Mouse (Mus musculus): Measurements from ENCODE around the gene Rora. TPM values are rescaled to one million over a fixed set of nuclear protein-coding genes. Genes with fewer than 3 reads are reported as not detected.

Gene Rora
- polyA plus RNA-seq, 1 experiment = 4.7 TPM

DNA sequence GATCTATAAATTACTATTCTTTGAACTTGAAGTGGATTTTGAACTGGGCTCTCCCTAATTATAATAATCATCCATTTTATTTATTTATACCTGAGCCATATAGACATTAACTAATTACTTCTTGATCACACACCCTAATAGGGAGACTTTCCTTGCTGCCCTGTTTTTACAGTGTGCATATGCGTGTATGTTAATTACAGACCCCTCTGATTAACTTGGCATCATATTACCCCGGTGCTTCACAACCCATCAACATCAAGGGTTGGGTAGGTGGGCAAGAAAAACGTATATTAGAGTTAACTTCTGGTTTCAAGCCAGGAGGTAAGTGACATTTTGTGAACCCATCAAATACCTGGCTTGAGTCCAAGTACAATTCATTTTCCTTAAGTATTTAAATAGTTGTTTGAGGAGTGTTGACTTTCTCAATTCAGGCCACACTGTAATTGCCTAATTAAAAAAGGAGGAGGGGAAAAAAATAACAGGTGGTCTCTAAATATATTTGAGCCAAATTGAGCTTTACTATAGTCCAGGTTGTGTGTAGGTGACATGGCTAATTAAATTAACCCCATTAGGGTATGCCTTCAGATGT, 664.0 kb downstream of the Rora start:
- WGBS = 80% methylated on average over 3 of the region's 3 CpGs
- no peak for TF ChIP-seq POLR2A (IDR thresholded peaks at IDR 0.05; ENCODE audit: control insufficient read depth, extremely low read depth, insufficient read depth, low read length, poor library complexity)
- no peak for TF ChIP-seq CTCF (IDR thresholded peaks at IDR 0.05; ENCODE audit: borderline replicate concordance, control insufficient read depth, extremely low read depth, insufficient read depth, low read length, poor library complexity)
- peaks cover 2% of the 10 kb centered on the region for H3K4me1 ChIP-seq (replicated peaks; ENCODE audit: control insufficient read depth, insufficient read depth, low read length)
- no peak for DNase-seq
- H3K27me3 ChIP-seq (ENCODE audit: control insufficient read depth, insufficient read depth, low read length) = no peaks in the 10 kb centered on the region
- no peak overlapping the region for H3K27ac ChIP-seq (ENCODE audit: control insufficient read depth, insufficient read depth, low read length)
- H3K4me3 ChIP-seq (ENCODE audit: control insufficient read depth, insufficient read depth, low read length) = no peak overlapping the region
- H3K36me3 ChIP-seq (ENCODE audit: control insufficient read depth, insufficient read depth, low read length) = no peaks in the 10 kb centered on the region

DNA sequence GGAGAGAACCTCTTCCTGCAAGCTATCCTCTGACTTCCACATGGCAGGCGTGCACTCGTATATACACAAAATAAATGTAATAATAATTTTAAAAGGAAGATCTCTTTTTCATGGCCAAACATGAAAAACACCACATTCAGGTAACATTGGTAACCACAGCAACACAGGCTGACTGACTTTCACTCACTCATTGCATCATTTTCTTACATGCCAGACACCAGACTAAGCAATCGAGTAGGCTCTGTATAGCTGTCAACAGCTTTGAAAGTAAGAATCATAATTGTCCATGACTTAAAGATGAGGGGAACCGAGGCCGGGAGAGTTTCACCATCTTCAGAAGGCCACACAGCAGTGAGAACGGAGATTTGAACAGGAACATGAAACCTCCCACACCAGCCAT, 665.8 kb downstream of the Rora start:
- DNase-seq = no peak
- peaks cover 2% of the 10 kb centered on the region for H3K4me1 ChIP-seq (replicated peaks; ENCODE audit: control insufficient read depth, insufficient read depth, low read length)
- H3K27ac ChIP-seq (ENCODE audit: control insufficient read depth, insufficient read depth, low read length) = no peak overlapping the region
- H3K27me3 ChIP-seq (ENCODE audit: control insufficient read depth, insufficient read depth, low read length) = no peaks in the 10 kb centered on the region
- H3K4me3 ChIP-seq (ENCODE audit: control insufficient read depth, insufficient read depth, low read length) = no peak overlapping the region
- TF ChIP-seq CTCF (IDR thresholded peaks at IDR 0.05; ENCODE audit: borderline replicate concordance, control insufficient read depth, extremely low read depth, insufficient read depth, low read length, poor library complexity) (no peak), POLR2A (IDR thresholded peaks at IDR 0.05; ENCODE audit: control insufficient read depth, extremely low read depth, insufficient read depth, low read length, poor library complexity) (no peak)
- 89% methylated on average over 6 of the region's 6 CpGs for WGBS
- no peaks in the 10 kb centered on the region for H3K36me3 ChIP-seq (ENCODE audit: control insufficient read depth, insufficient read depth, low read length)

DNA sequence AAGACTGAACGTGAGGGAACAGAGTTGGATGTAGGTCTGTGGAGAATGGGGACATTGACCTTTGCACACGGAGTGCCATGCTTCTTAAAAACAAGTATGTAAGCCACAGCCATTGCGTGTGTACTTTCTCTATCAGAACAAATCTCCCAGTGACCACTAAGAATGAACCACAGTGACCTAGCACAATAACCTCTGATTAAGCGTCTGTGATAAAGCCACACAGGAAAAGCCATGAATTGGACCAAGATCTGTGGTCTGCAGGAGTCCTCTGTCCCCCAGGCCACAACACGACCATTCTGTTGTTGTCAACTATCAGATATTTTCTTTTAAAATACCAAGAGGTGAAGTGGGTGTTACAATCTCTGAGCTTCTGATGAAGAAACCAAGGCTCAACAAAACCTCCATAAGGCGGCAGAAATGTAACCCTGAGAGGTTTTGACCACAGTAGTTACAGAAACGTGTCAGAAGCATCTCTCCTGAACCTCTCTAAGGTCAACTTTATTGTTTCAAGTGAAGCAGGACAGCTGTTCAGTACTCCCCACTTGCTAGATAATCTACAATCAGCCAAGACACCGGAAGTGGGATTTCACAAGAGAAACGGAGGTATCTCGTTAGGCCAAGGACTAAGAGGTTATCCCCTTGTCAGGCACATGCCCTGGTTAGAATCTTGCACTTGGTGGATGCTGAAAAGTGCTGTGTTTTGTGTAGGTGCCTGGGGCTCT, 666.5 kb downstream of the Rora start:
- no peak for TF ChIP-seq POLR2A (IDR thresholded peaks at IDR 0.05; ENCODE audit: control insufficient read depth, extremely low read depth, insufficient read depth, low read length, poor library complexity)
- Histone ChIP-seq H3K36me3 (ENCODE audit: control insufficient read depth, insufficient read depth, low read length) (no peaks in the 10 kb centered on the region), H3K27me3 (ENCODE audit: control insufficient read depth, insufficient read depth, low read length) (no peaks in the 10 kb centered on the region), H3K4me3 (ENCODE audit: control insufficient read depth, insufficient read depth, low read length) (no peak overlapping the region), H3K4me1 (replicated peaks; ENCODE audit: control insufficient read depth, insufficient read depth, low read length) (peaks cover 2% of the 10 kb centered on the region), H3K27ac (ENCODE audit: control insufficient read depth, insufficient read depth, low read length) (no peak overlapping the region)
- 38% methylated on average over 10 of the region's 10 CpGs for WGBS
- DNase-seq = no peak

DNA sequence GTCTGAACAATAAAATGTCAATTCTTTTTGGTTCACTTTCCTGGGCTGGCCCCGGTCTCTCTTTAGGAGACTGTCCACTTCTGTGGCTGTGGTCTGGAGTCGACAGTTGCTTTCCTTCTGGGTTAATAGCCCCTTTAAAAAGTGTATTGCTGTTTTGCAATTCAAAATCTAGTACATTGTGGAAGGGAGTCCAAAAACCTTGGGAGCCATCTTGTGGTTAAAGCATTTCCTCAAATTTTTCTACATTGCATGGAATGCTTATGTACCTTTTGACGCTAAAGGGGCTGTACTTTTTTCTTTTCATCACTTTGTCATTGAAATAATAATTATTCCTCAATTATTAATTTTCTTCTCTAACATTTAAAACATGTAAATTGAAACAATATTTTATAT, 667.0 kb downstream of the Rora start:
- 57% methylated on average over 3 of the region's 3 CpGs for WGBS
- H3K4me1 ChIP-seq (replicated peaks; ENCODE audit: control insufficient read depth, insufficient read depth, low read length) = peaks cover 2% of the 10 kb centered on the region
- DNase-seq = no peak
- no peak for TF ChIP-seq CTCF (IDR thresholded peaks at IDR 0.05; ENCODE audit: borderline replicate concordance, control insufficient read depth, extremely low read depth, insufficient read depth, low read length, poor library complexity)
- no peak for TF ChIP-seq POLR2A (IDR thresholded peaks at IDR 0.05; ENCODE audit: control insufficient read depth, extremely low read depth, insufficient read depth, low read length, poor library complexity)
- H3K27ac ChIP-seq (ENCODE audit: control insufficient read depth, insufficient read depth, low read length) = no peak overlapping the region
- H3K4me3 ChIP-seq (ENCODE audit: control insufficient read depth, insufficient read depth, low read length) = no peak overlapping the region
- H3K27me3 ChIP-seq (ENCODE audit: control insufficient read depth, insufficient read depth, low read length) = no peaks in the 10 kb centered on the region
- no peaks in the 10 kb centered on the region for H3K36me3 ChIP-seq (ENCODE audit: control insufficient read depth, insufficient read depth, low read length)

DNA sequence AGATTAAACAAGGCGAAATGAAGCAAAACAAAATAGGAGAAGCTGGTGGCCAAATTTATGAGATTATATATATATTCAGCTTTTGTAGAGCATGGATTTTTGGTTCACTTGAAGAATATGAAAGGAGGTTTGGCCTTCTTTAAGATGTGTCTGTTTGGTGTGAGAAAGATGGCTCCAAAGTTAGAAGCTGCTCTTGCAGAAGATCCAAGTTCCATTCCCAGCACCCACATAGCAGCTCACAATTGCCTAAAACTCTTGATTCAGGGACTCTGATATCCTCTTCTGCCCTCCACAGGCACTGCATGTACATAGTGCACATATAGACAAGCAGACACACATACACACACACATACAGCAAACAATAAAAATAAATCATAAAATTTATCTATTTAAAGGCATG, 668.4 kb downstream of the Rora start:
- no peak overlapping the region for H3K4me3 ChIP-seq (ENCODE audit: control insufficient read depth, insufficient read depth, low read length)
- H3K27me3 ChIP-seq (ENCODE audit: control insufficient read depth, insufficient read depth, low read length) = no peaks in the 10 kb centered on the region
- DNase-seq = no peak
- no peak for TF ChIP-seq CTCF (IDR thresholded peaks at IDR 0.05; ENCODE audit: borderline replicate concordance, control insufficient read depth, extremely low read depth, insufficient read depth, low read length, poor library complexity)
- no peak for TF ChIP-seq POLR2A (IDR thresholded peaks at IDR 0.05; ENCODE audit: control insufficient read depth, extremely low read depth, insufficient read depth, low read length, poor library complexity)
- H3K27ac ChIP-seq (ENCODE audit: control insufficient read depth, insufficient read depth, low read length) = no peak overlapping the region
- WGBS = 98% methylated on average over 1 of the region's 1 CpGs
- H3K36me3 ChIP-seq (ENCODE audit: control insufficient read depth, insufficient read depth, low read length) = no peaks in the 10 kb centered on the region
- H3K4me1 ChIP-seq (replicated peaks; ENCODE audit: control insufficient read depth, insufficient read depth, low read length) = peaks cover 2% of the 10 kb centered on the region

DNA sequence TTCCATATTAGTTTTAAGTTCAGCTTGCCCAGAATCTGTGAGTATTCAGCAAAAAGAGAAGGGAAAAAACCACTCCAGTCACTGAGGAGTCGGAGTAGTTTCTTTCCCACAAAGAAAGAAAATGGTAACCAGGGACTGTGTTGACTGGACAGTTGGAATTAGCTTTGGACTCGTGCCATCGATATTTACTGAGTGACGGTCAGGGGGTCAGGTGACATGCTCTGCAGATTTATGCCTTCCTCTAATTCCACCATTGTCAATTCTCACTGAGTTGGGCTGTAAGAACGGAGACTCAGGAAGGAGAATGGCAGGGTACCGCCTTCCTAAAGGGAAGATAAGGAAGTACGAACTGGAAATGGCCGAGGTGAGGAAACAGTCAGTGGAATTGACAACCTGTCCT, 670.2 kb downstream of the Rora start:
- no peak overlapping the region for H3K27ac ChIP-seq (ENCODE audit: control insufficient read depth, insufficient read depth, low read length)
- TF ChIP-seq POLR2A (IDR thresholded peaks at IDR 0.05; ENCODE audit: control insufficient read depth, extremely low read depth, insufficient read depth, low read length, poor library complexity) = no peak
- no peak for TF ChIP-seq CTCF (IDR thresholded peaks at IDR 0.05; ENCODE audit: borderline replicate concordance, control insufficient read depth, extremely low read depth, insufficient read depth, low read length, poor library complexity)

More for the DNA sequence above, 670.2 kb downstream of the Rora start:
- WGBS = 86% methylated on average over 8 of the region's 8 CpGs
- Histone ChIP-seq H3K36me3 (ENCODE audit: control insufficient read depth, insufficient read depth, low read length) (no peaks in the 10 kb centered on the region), H3K4me3 (ENCODE audit: control insufficient read depth, insufficient read depth, low read length) (no peak overlapping the region), H3K4me1 (replicated peaks; ENCODE audit: control insufficient read depth, insufficient read depth, low read length) (peaks cover 2% of the 10 kb centered on the region), H3K27me3 (ENCODE audit: control insufficient read depth, insufficient read depth, low read length) (no peaks in the 10 kb centered on the region)
- no peak for DNase-seq

Measured in thymus, adult 2 months (tissue).